Mouse (Mus musculus) lung, postnatal 0 days (tissue): ENCODE data around the gene Rab31. TPM values are rescaled to one million over a fixed set of nuclear protein-coding genes. Genes with fewer than 3 reads are reported as not detected.

Experiments
- ATAC-seq: fragments of 200-750 bp; cut with Nextera tagmentation; 2 replicates; pipeline ENCODE4 v1.8.0; 2017; ENCODE audit warnings: moderate library complexity
- DNase-seq: peaks from one replicate; pipeline ENCODE4 v3.0.0-alpha.2; 2016; ENCODE audit warnings: low spot score
- H3K27ac ChIP-seq: fragments of 300-500 bp; sonication (generic); 2 replicates; pipeline ENCODE4 v1.5.1; 2014; ENCODE audit warnings: antibody characterized with exemption, mild to moderate bottlenecking, low read length, mixed read lengths
- H3K27me3 ChIP-seq: fragments of 300-500 bp; sonication (generic); replicated peaks from 2 replicates; pipeline ENCODE4 v1.6.1; 2014; ENCODE audit warnings: low read length, mixed read lengths; ENCODE audit not compliant: insufficient read depth
- H3K36me3 ChIP-seq: fragments of 300-500 bp; sonication (generic); 2 replicates; pipeline ENCODE4 v1.6.1; 2014; ENCODE audit warnings: low read length, mixed read lengths; ENCODE audit not compliant: insufficient read depth
- H3K4me1 ChIP-seq: fragments of 300-500 bp; sonication (generic); 2 replicates; pipeline ENCODE4 v1.6.1; 2014; ENCODE audit warnings: antibody characterized with exemption, low read depth, low read length, mixed read lengths; ENCODE audit not compliant: insufficient read depth
- H3K4me2 ChIP-seq: fragments of 300-500 bp; sonication (generic); replicated peaks from 2 replicates; pipeline ENCODE4 v1.6.1; 2014; ENCODE audit warnings: low read depth, mild to moderate bottlenecking, low read length, moderate library complexity, mixed read lengths
- H3K4me3 ChIP-seq: fragments of 300-500 bp; sonication (generic); 2 replicates; pipeline ENCODE4 v1.5.1; 2014; ENCODE audit warnings: low read depth, low read length
- H3K9ac ChIP-seq: fragments of 300-500 bp; sonication (generic); replicated peaks from 2 replicates; pipeline ENCODE4 v1.6.1; 2014; ENCODE audit warnings: low read depth, mild to moderate bottlenecking
- H3K9me3 ChIP-seq: fragments of 300-500 bp; sonication (generic); 2 replicates; pipeline ENCODE4 v1.6.1; 2016; ENCODE audit warnings: low read length, mixed read lengths
- CTCF ChIP-seq: IDR thresholded peaks from 2 replicates; pipeline ENCODE4 v1.5.1; 2016; ENCODE audit warnings: antibody characterized with exemption, mild to moderate bottlenecking
- EP300 ChIP-seq: IDR thresholded peaks from 2 replicates; pipeline ENCODE4 v1.6.1; 2016; ENCODE audit warnings: antibody characterized with exemption, mild to moderate bottlenecking, control low read depth
- WGBS: fragments of 180-500 bp; shearing (Covaris S2); extraction: QIAGEN DNeasy Blood & Tissue Kit; methylation state at CpG from one replicate; pipeline ENCODE4 v1.1.7; 2014; 5-methylcytosine and 5-hydroxymethylcytosine counted together
- polyA plus RNA-seq: library from polyadenylated mRNA; unstranded; fragments of >200 nt; fragmentation: Nextera tagmentation; extraction: Ambion mirVana; gene quantifications from 2 replicates; pipeline ENCODE4 v1.2.1, GENCODE M21; 2015

Gene Rab31
- polyA plus RNA-seq, 1 experiment from 2014 or later: 33.3 TPM

- Histone ChIP-seq H3K36me3 (0 out of 2 replicates have a peak, but pooled peaks cover 9% of the 10 kb centered on the region), H3K9ac (no peak overlapping the region), H3K27ac (no peak overlapping the region), H3K4me2 (no peak overlapping the region), H3K9me3 (no peaks in the 10 kb centered on the region), H3K27me3 (no peaks in the 10 kb centered on the region), H3K4me3 (no peak overlapping the region), H3K4me1 (no peaks in the 10 kb centered on the region)
- no peak for ATAC-seq
- WGBS: 97% methylated on average over 6 of the region's 6 CpGs
- no peak for TF ChIP-seq EP300
- no peak for TF ChIP-seq CTCF
- DNase-seq: no peak
Observed at GRCm38 (mm10) chr17:65650598-65650997, 122.0 kb downstream of the Rab31 start.

GRCm38 (mm10) chr17:65649175-65649493 lies 123.4 kb downstream of the Rab31 start:
- 92% methylated on average over 2 of the region's 2 CpGs for WGBS
- 0 out of 2 replicates have a peak, but pooled peaks cover 9% of the 10 kb centered on the region for H3K36me3 ChIP-seq

GRCm38 (mm10) chr17:65648371-65649174 lies 124.0 kb downstream of the Rab31 start:
- Histone ChIP-seq H3K36me3 (0 out of 2 replicates have a peak, but pooled peaks cover 9% of the 10 kb centered on the region), H3K27ac (no peak overlapping the region), H3K9ac (no peak overlapping the region), H3K27me3 (no peaks in the 10 kb centered on the region), H3K4me2 (no peak overlapping the region), H3K4me1 (no peaks in the 10 kb centered on the region), H3K4me3 (no peak overlapping the region), H3K9me3 (no peaks in the 10 kb centered on the region)
- no peak for ATAC-seq
- no peak for DNase-seq
- 79% methylated on average over 9 of the region's 9 CpGs for WGBS
- no peak for TF ChIP-seq CTCF
- TF ChIP-seq EP300: no peak

More at GRCm38 (mm10) chr17:65649175-65649493, 123.4 kb downstream of the Rab31 start:
- H3K4me1 ChIP-seq: no peaks in the 10 kb centered on the region
- H3K9ac ChIP-seq: no peak overlapping the region
- H3K4me3 ChIP-seq: no peak overlapping the region
- H3K27ac ChIP-seq: no peak overlapping the region
- ATAC-seq (no peak), DNase-seq (no peak)
- H3K4me2 ChIP-seq: no peak overlapping the region
- no peaks in the 10 kb centered on the region for H3K9me3 ChIP-seq
- TF ChIP-seq CTCF: no peak
- TF ChIP-seq EP300: no peak
- no peaks in the 10 kb centered on the region for H3K27me3 ChIP-seq

GRCm38 (mm10) chr17:65647961-65648360 lies 124.6 kb downstream of the Rab31 start:
- no peak overlapping the region for H3K4me3 ChIP-seq
- no peak overlapping the region for H3K27ac ChIP-seq
- no peaks in the 10 kb centered on the region for H3K9me3 ChIP-seq
- no peaks in the 10 kb centered on the region for H3K27me3 ChIP-seq
- TF ChIP-seq CTCF: no peak
- TF ChIP-seq EP300: no peak
- H3K4me2 ChIP-seq: no peak overlapping the region
- 54% methylated on average over 5 of the region's 5 CpGs for WGBS
- DNase-seq (no peak), ATAC-seq (no peak)
- no peak overlapping the region for H3K9ac ChIP-seq
- H3K36me3 ChIP-seq: 0 out of 2 replicates have a peak, but pooled peaks cover 9% of the 10 kb centered on the region
- no peaks in the 10 kb centered on the region for H3K4me1 ChIP-seq

- 56% methylated on average over 6 of the region's 6 CpGs for WGBS
- no peak overlapping the region for H3K9ac ChIP-seq
- H3K4me2 ChIP-seq: no peak overlapping the region
- H3K4me1 ChIP-seq: no peaks in the 10 kb centered on the region
- TF ChIP-seq EP300: no peak
- H3K9me3 ChIP-seq: no peaks in the 10 kb centered on the region
- no peak for DNase-seq
- 0 out of 2 replicates have a peak, but pooled peaks cover 4% of the 10 kb centered on the region for H3K36me3 ChIP-seq
- H3K27ac ChIP-seq: no peak overlapping the region
- H3K4me3 ChIP-seq: no peak overlapping the region
- no peak for ATAC-seq
- H3K27me3 ChIP-seq: no peaks in the 10 kb centered on the region
Observed at GRCm38 (mm10) chr17:65647226-65647625, 125.3 kb downstream of the Rab31 start.

- TF ChIP-seq EP300 (no peak), CTCF (peak; percentile 47)
- Histone ChIP-seq H3K27ac (peak overlapping the region; percentile 91), H3K4me1 (no peaks in the 10 kb centered on the region), H3K36me3 (no peaks in the 10 kb centered on the region), H3K27me3 (no peaks in the 10 kb centered on the region), H3K9me3 (no peaks in the 10 kb centered on the region), H3K9ac (no peak overlapping the region), H3K4me2 (peak overlapping the region; percentile 38), H3K4me3 (no peak overlapping the region)
- ATAC-seq (peak; percentile 70), DNase-seq (peak; percentile 58)
- 53% methylated on average over 5 of the region's 5 CpGs for WGBS
Observed at GRCm38 (mm10) chr17:65643579-65643978, 129.0 kb downstream of the Rab31 start.
